Mouse (Mus musculus) brown adipose tissue, adult 24 weeks (tissue): ENCODE results near the gene Tgfb1. TPM values are rescaled to one million over a fixed set of nuclear protein-coding genes. Genes with fewer than 3 reads are reported as not detected.
"Not testable (repeated sequence)": the region's sequence is repeated elsewhere in the genome, so short reads cannot be mapped to it uniquely, and the experiment has no call there.

Source experiments
- H3K27ac ChIP-seq: fragments of 200-500 bp; replicated peaks from 2 replicates; pipeline ENCODE4 v1.5.1; 2012; ENCODE audit warnings: low read depth, mild to moderate bottlenecking, low read length
- H3K4me1 ChIP-seq: fragments of 200-500 bp; 2 replicates; pipeline ENCODE4 v1.6.1; 2012; ENCODE audit warnings: low read length, mixed read lengths; ENCODE audit not compliant: control insufficient read depth, insufficient read depth, insufficient read length
- H3K4me3 ChIP-seq: fragments of 200-500 bp; 2 replicates; pipeline ENCODE4 v1.5.1; 2012; ENCODE audit warnings: low read depth, mild to moderate bottlenecking, low read length, moderate library complexity; ENCODE audit not compliant: insufficient read depth
- polyA plus RNA-seq: library from polyadenylated mRNA; stranded (reverse); fragments of >200 nt; gene quantifications from 2 replicates; pipeline ENCODE4 v1.2.4, GENCODE M21; 2012; ENCODE audit not compliant: missing spikeins, insufficient read depth, insufficient read length

Tgfb1 gene
- polyA plus RNA-seq, 1 experiment, result 13.2 TPM

DNA sequence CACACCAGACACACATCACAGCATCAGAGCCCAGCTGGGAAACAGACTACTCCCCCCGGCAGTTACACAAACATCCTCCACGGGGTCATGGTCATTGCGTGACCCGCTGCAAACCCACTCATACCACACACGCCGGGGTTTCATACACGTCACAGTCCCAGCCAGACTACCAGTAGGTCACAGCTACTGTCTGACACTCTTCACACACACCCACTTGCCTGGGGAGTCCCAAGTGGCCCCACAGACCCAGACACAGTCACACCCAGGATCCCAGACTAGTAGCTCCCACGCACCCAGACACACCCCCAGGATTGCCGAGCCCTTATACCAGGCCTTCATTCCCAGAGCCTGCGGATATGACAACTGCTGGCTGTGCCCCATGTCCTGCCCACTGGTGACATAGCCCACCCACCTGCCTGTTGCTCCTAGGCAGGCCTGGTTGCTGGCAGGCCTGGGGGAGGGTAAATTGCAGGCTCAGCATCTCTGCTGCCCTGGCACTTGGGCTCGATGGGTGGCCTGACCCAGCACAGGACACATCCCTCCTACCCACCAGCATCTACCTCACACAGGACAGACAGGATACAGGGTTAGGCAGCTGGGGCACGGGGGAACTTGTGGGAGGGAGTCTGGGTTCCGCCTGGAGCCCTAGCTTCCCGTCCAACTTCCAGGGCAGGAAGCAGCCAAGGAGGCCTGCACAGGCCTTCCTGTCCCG, 20.9 kb downstream of the Tgfb1 start:
- peak overlapping the region; percentile 97 for H3K27ac ChIP-seq
- peaks cover 51% of the 10 kb centered on the region for H3K4me1 ChIP-seq
- peak overlapping the region; percentile 49 for H3K4me3 ChIP-seq

DNA sequence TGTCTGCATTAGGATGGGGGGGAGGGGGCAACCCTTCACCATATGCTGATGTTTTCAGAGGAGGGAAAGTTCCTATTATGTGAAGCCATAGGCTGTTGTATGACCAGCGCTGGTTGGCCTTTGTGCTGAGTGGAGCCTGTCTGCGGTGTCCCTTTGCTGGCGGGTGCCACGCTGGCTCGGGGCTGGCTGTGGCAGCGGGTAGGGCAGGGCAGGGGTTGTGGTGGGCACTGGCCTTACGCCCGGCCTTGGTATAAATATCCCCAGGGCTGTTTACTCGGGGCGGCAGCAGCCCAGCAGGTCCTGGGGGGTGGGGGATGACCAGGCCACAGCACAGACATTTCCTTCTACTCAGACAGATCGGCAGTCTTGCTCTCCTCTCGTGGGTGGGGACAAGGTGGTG, 23.2 kb downstream of the Tgfb1 start:
- Histone ChIP-seq H3K27ac (no peak overlapping the region), H3K4me3 (no peak overlapping the region), H3K4me1 (peaks cover 42% of the 10 kb centered on the region)

- peaks cover 35% of the 10 kb centered on the region for H3K4me1 ChIP-seq
- no peak overlapping the region for H3K27ac ChIP-seq
- no peak overlapping the region for H3K4me3 ChIP-seq
These were observed 23.8 kb downstream of the Tgfb1 start for GRCm38 (mm10) chr7:25710519-25711130.

DNA sequence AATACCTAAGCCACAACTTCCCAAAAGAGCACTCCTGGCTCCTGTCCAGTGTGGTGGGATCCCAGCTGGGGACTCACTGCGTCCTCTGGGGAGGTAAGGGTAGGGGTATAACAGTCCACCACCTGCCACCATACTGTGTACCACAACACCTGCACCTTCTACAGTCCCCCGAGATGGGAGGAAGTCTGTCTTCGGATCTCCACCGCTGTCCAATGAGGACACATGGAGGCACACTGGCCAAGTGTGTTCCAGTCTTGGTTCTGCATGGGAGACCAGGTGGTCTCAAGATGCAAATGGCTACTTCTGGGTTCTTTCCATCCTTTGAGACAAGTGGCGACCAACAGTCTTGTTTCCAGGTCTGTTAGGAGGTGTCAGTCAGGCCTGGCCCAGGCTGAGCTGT, 24.4 kb downstream of the Tgfb1 start:
- H3K4me3 ChIP-seq, result no peak overlapping the region
- H3K27ac ChIP-seq, result peak overlapping the region; percentile 33; the same call in 1 of the 2 replicates
- H3K4me1 ChIP-seq, result peaks cover 30% of the 10 kb centered on the region

- Histone ChIP-seq H3K4me1 (peaks cover 25% of the 10 kb centered on the region), H3K27ac (peak overlapping the region; percentile 33), H3K4me3 (no peak overlapping the region)
These were observed 25.0 kb downstream of the Tgfb1 start for GRCm38 (mm10) chr7:25711731-25712197.

- Histone ChIP-seq H3K27ac (no peak overlapping the region), H3K4me3 (no peak overlapping the region), H3K4me1 (peaks cover 17% of the 10 kb centered on the region)
These were observed 26.0 kb downstream of the Tgfb1 start for GRCm38 (mm10) chr7:25712801-25713200.

DNA sequence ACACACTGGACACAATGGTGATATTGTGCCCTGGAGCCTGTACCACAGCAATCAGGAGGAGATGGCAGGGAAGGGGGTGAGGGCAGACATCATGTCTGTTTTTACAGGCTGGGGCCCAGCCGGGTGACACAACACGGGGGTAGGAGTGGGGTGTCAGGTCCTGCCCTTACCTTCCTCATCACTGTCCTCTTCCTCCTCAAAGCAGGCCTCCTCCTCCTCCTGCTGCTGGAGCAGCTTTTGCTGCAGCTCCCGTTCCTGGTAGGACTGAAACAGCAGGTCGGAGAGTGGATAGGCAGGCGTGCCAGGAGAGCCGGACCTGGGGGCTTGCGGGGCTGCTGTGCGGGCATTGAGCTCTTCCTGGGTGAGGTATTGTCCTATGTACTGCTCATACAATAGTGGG, 27.8 kb downstream of the Tgfb1 start:
- no peak overlapping the region for H3K4me3 ChIP-seq
- peaks cover 16% of the 10 kb centered on the region for H3K4me1 ChIP-seq
- H3K27ac ChIP-seq, result no peak overlapping the region

DNA sequence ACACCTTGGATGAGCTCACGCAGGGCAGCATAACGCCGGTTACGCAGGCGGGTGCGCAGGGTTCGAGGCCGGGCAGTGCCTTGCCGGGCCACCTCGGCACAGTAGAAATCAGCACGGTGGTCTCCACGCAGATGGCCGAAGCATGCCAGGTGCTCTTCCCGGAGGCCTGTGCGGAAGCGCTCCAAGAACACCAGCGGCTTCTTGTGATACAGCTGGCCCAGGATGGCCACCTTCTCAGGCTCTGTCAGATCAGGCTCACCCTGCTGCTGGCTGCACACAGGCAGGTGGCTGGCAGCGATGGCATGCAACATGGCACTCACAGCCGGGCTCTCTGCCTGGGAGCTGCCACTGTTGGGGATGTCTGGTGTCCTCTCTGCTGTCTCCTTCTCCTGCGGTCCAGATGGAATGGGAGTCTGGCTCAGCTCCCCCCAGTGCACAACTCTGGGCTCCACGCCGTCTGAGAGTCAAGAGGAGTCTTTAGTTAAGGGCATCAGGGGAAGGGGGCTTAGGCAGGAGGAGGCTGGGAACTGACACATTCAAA, 29.0 kb downstream of the Tgfb1 start:
- peaks cover 12% of the 10 kb centered on the region for H3K4me1 ChIP-seq

GRCm38 (mm10) chr7:25717478-25717877, 30.7 kb downstream of the Tgfb1 start:
- H3K27ac ChIP-seq, result no peak overlapping the region
- no peak overlapping the region for H3K4me3 ChIP-seq
- H3K4me1 ChIP-seq, result 0 out of 2 replicates have a peak, but pooled peaks cover 3% of the 10 kb centered on the region

More for the DNA sequence above, 29.0 kb downstream of the Tgfb1 start:
- Histone ChIP-seq H3K27ac (no peak overlapping the region), H3K4me3 (no peak overlapping the region)

- Histone ChIP-seq H3K4me1 (0 out of 2 replicates have a peak, but pooled peaks cover 3% of the 10 kb centered on the region), H3K27ac (peak within 1 kb of the TSS; percentile 99), H3K4me3 (peak within 1 kb of the TSS; percentile 94)
These were observed 32.1 kb downstream of the Tgfb1 start, which contains the start of gene Ccdc97 for GRCm38 (mm10) chr7:25718788-25719417. Gene Ccdc97 (minus strand): TSS chr7:25719088.

- Histone ChIP-seq H3K27ac (peak overlapping the region; percentile 48), H3K4me3 (no peak overlapping the region), H3K4me1 (0 out of 2 replicates have a peak, but pooled peaks cover 3% of the 10 kb centered on the region)
These were observed 33.2 kb downstream of the Tgfb1 start for GRCm38 (mm10) chr7:25719761-25720610.

GRCm38 (mm10) chr7:25720760-25721159, 34.0 kb downstream of the Tgfb1 start:
- Histone ChIP-seq H3K4me3 (no peak overlapping the region), H3K4me1 (0 out of 2 replicates have a peak, but pooled peaks cover 3% of the 10 kb centered on the region), H3K27ac (no peak overlapping the region)

- not testable (repeated sequence) for H3K4me3 ChIP-seq, H3K27ac ChIP-seq, H3K4me1 ChIP-seq
These were observed 35.0 kb downstream of the Tgfb1 start for GRCm38 (mm10) chr7:25721776-25722175.

GRCm38 (mm10) chr7:25725886-25726285, 39.1 kb downstream of the Tgfb1 start:
- peaks cover 11% of the 10 kb centered on the region for H3K4me1 ChIP-seq
- no peak overlapping the region for H3K4me3 ChIP-seq
- no peak overlapping the region for H3K27ac ChIP-seq
